Mouse (Mus musculus): ENCODE results near the gene Ccdc167.
A peak's percentile ranks its signal among the peaks of the same experiment; 100 is the strongest.

Ccdc167 gene

DNA sequence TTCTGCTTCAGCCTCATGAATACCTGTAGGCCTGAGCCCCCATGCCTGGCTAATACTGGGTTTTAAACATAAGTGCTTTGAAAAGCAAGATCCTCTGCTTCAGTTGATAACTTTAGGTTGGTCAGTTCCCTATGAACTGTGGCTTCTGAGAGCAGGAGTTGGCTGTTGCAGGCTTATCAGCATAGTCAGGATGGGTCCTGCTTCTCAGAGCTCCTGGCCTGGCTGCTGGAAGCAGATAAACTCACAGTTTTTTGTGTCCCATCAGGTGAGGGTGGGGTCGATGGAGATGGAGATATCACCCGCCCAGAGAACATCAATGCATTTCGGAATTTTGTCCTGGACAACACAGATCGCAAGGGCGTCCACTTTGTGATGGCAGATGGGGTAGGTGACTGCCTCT, 30.1 kb downstream of the Ccdc167 start:
- DNase-seq (ENCODE audit: extremely low spot score), result no peak

DNA sequence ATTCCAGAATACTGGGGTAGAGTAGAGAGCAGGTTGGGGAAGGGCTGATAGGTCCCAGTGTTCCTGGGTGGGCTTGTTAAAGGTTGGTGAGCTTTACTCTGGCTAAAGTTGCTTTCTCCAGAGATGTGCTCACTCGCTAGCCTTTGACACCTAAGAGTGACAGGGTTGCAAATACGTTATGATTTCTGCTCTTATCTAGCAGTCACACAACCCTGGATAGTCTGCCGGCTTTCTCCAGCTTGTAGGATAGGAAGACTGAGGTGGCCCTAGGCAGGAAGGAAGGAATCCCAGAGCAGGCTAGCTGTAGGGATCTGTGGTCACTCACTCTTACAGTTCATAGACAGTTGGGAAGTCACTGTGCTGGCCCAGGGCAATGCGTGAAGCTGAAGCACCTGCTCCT, 32.6 kb downstream of the Ccdc167 start:
- no peak for DNase-seq (ENCODE audit: extremely low spot score)

- no peak for DNase-seq (ENCODE audit: extremely low spot score)
Measured at GRCm38 (mm10) chr17:29683127-29683526, 33.7 kb downstream of the Ccdc167 start.

GRCm38 (mm10) chr17:29682261-29682660, 34.6 kb downstream of the Ccdc167 start:
- no peak for DNase-seq (ENCODE audit: extremely low spot score)

- no peak for DNase-seq (ENCODE audit: extremely low spot score)
Measured at GRCm38 (mm10) chr17:29681669-29682068, 35.2 kb downstream of the Ccdc167 start.

DNA sequence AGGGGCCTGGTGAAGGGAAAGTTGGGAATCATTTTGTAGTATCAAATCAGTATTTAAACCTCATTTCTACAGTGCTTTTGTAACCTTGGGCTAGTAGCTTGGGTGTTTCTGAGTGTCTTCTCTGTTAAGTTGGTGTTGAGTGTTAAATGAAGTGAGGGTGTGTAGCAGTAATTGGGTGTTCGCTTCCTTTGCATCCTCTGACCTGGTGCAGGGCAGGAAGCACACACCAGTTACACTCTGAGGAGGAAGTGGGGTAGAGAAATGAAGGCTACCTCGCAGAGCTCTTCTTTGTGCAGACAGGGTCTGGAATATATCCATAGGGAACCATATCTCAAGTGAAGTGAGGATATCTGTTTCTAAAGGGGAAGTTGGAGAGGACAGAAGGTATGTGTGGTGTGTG, 35.9 kb downstream of the Ccdc167 start:
- DNase-seq (ENCODE audit: extremely low spot score), result no peak

- no peak for DNase-seq (ENCODE audit: extremely low spot score)
Measured at GRCm38 (mm10) chr17:29680174-29680573, 36.7 kb downstream of the Ccdc167 start.

DNA sequence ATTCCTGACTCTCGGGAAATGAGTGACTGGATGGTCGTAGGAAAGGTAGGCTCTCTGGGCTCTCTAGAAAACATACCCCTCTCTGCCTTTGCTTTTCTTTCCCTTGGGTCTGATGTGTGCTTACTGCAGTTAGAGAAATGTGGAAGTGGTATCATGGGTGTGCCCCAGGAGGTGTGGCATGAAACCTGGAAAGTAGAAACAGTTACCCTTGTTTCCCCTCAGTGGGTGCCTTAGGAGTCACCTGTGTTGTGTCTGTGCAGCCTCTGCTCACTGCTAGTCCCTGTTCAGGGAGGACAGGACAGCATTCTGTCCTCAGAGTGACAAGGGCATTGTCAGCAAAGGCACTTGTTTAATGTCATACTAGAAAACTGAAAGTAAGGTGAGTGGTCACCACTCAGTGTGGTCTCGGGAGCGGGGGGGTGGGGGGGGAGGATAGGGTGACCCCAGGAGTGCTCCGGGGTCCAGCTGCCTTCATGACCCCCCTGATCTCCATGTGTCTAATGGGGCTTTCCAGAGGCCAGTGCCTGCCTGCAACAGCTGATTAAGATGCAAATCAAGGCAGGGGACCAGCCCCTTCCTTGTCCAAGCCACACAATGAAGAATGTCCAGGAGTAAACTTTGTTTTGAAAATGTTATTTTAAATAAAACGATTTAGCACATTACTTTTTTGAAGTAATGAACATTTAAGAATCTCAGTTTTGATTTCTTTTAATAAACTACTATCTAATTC, 37.6 kb downstream of the Ccdc167 start:
- DNase-seq (ENCODE audit: extremely low spot score), result no peak

DNA sequence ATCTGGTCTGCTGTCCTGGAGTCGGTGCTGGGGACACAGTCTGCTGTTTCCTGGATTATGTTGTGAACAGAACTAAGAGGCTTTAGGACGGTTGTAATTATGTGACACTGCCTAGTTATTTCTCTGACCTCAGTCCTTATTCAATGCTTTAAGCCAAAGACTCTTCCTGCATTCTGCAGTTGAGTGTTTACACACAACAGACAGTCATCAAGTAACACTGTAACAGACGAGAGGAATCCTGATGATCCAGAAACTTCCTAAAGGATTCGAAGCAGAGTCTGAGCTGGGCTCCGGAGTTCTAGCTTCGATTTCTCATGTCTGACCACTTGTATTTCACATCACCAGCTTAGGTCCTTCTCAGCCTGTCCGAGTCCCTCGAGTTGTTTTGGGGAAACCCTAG, 38.3 kb downstream of the Ccdc167 start:
- DNase-seq (ENCODE audit: extremely low spot score), result no peak

DNA sequence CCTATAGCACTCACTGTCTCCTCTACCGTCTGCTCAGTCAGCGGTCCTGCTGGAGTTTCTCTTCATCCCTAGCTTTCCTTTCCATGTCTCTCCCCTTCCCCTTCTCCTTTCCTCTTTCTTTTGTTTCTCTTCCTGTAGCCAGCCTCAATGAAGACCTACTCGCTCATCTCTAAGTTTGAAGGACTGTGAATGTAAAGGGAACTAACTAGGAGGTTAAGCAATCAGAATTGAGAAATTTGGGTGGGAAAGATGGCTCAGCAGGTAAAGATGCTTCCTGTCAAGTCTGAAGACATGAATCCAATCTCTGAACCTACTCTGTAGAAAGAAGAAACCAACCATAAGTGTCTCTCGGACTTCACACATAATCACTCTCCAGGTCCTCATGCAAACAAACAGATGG, 43.5 kb downstream of the Ccdc167 start:
- DNase-seq (ENCODE audit: extremely low spot score), result no peak

GRCm38 (mm10) chr17:29671021-29671420, 45.8 kb downstream of the Ccdc167 start:
- no peak for DNase-seq (ENCODE audit: extremely low spot score)

GRCm38 (mm10) chr17:29669936-29670335, 46.9 kb downstream of the Ccdc167 start:
- DNase-seq (ENCODE audit: extremely low spot score), result no peak

DNA sequence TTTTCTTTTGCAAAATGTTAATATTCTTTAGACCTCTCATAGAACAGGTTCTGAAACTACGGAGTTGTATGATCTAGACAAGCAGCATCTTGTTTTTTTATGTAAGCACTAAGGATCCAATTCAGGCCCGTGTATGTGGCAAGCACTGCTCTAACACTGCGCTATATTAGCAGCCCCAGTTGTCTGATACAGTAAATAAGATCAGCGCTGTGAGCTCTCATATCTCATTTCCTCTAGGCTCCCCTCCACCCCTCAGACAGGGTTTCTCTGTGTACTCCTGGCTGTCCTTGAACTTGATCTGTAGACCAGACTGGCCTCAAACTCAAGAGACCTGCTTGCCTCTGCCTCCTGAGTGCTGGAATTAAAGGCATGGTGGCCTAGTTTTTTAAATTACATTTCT, 47.8 kb downstream of the Ccdc167 start:
- no peak for DNase-seq (ENCODE audit: extremely low spot score)

- DNase-seq (ENCODE audit: extremely low spot score), result no peak
Measured at GRCm38 (mm10) chr17:29668051-29668986, 48.5 kb downstream of the Ccdc167 start.

- DNase-seq (ENCODE audit: extremely low spot score), result no peak
Measured at GRCm38 (mm10) chr17:29662145-29662544, 54.7 kb downstream of the Ccdc167 start.

- DNase-seq (ENCODE audit: extremely low spot score), result no peak
Measured at GRCm38 (mm10) chr17:29660762-29661391, 56.0 kb downstream of the Ccdc167 start.

DNA sequence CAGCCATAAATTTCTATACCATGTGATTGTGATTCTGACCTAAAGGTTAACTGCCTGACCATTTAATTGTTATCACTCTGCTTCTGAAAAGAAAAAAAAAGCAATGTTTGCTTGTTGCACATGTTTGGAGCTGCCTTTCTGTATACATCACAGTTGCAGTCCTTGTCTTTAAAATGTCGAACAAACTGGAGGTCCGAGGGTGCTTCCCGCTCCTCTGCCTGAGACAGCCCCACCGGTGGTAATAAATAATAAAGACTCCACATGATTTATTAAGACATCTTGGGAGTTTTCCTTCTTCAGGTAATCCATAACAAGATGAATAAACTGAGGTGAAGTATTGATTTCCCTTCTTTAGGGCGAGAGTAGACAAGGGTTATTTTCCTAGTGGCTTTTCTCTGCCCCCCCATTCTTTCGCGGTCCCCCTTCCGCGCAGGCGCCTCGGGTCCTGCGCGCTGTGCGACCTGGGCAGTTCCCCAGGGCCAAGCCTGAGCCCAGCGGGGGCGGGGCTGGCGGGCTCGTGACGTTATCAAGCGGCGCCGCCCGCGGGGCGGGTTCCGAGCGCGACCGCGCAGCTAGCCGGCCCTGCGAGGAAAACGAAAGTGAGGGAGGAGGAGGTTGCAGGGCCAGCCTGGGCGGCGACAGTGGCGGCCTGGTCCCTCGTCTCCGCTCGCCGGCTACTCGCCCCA, 56.6 kb downstream of the Ccdc167 start, which contains the start of gene Cmtr1:
Gene Cmtr1, plus strand, starts transcription at position 520 of the 686 bp plus-strand sequence.
- DNase-seq (ENCODE audit: extremely low spot score), result peak; percentile 97

DNA sequence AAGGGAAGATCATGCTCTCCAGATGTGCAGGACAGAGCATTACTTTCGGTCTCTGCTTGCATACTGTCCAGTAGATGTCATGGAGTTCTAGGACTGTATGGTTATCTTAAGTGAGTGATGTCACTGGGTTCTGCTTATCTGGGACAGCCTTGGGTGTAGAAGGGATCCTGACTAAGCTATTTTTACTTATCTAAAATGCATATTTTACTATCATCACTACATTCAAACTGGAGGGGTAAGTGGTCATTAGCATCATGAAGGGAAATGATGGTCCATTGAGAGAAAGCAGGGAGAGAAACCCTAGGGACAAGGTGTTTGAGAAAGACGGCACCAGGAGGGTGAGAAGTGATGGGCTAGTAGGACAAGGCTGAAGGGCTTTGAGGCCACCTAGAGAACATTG, 58.6 kb downstream of the Ccdc167 start:
- DNase-seq (ENCODE audit: extremely low spot score), result no peak

DNA sequence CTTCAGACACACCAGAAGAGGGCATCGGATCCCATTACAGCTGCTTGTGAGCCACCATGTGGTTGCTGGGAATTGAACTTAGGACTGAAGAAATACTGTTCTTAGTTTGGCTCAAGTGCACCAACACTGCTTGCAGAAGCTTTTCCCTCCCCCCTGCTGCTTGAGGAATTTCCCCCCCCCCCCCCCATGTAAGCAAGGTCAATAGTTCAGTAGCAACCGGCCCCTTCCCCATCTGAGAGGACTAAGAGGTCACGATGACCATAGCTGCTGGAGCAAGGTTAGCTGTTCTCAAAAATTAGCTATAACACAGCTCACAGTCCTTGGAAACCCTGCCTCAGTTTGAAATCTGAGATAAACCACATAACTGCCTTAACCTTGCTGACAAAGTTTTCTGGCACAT, 74.6 kb downstream of the Ccdc167 start:
- no peak for DNase-seq (ENCODE audit: extremely low spot score)

- no peak for DNase-seq (ENCODE audit: extremely low spot score)
Measured at GRCm38 (mm10) chr17:29640971-29641370, 75.9 kb downstream of the Ccdc167 start.

DNA sequence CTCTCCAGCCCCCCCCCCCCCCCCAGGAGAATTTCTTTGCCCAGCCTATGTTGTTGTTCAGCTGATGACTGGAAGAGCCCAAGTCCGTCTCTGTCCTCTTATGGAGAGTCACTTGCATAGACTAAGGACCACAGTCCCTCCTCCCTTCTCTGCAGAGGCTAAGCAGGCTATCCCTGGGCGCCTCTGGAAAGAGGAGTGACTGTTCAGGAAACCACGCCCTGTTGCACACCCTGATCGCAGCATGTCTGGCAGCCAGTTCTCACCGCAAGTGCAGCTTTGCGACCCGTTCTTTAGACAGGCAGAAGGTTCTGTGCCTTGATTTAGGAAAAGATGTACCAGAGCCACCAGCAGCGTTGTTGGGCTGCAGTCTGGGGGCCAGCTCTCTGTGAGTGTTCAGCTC, 78.9 kb downstream of the Ccdc167 start:
- no peak for DNase-seq (ENCODE audit: extremely low spot score)

- no peak for DNase-seq (ENCODE audit: extremely low spot score)
Measured at GRCm38 (mm10) chr17:29637377-29637776, 79.5 kb downstream of the Ccdc167 start.
